Mouse (Mus musculus) 416B (cell line): ENCODE results near the gene Pla2g1b.

Source experiments
- DNase-seq: peaks from one replicate; pipeline ENCODE4 v3.0.0; 2011; ENCODE audit warnings: low read depth

Gene Pla2g1b

GRCm38 (mm10) chr5:115522981-115523499 is 57.0 kb downstream of the Pla2g1b start:
- no peak for DNase-seq

GRCm38 (mm10) chr5:115523971-115524370 is 57.9 kb downstream of the Pla2g1b start:
- DNase-seq, result no peak
